Mouse (Mus musculus) G1E (cell line): ENCODE data around the gene Epsti1.

Source experiments
- CTCF ChIP-seq: IDR thresholded peaks from 2 replicates; pipeline ENCODE4 v1.5.1; 2012; ENCODE audit warnings: low read depth, low read length, inconsistent platforms, mixed read lengths
- GATA1 ChIP-seq: IDR thresholded peaks from 2 replicates; pipeline ENCODE4 v1.6.1; 2012; ENCODE audit warnings: borderline replicate concordance, low read length, inconsistent platforms, mixed read lengths
- GATA2 ChIP-seq: IDR thresholded peaks from 2 replicates; pipeline ENCODE4 v1.6.1; 2012; ENCODE audit warnings: low read depth, low read length, inconsistent platforms, borderline replicate concordance
- POLR2AphosphoS5 ChIP-seq: IDR thresholded peaks from 2 replicates; pipeline ENCODE4 v1.6.1; 2012; ENCODE audit warnings: low read depth, low read length, inconsistent platforms; ENCODE audit not compliant: insufficient replicate concordance

- TF ChIP-seq CTCF, result no peak
- no peak for TF ChIP-seq POLR2AphosphoS5
- TF ChIP-seq GATA1, result no peak
- no peak for TF ChIP-seq GATA2
These were observed 29.5 kb upstream of the Epsti1 start, which contains the start of gene Dnajc15 for GRCm38 (mm10) chr14:77874304-77875241.
